Mouse (Mus musculus) lung, postnatal 0 days (tissue): ENCODE data around the gene Cstad.

ENCODE experiments used
- CTCF ChIP-seq: IDR thresholded peaks from 2 replicates; pipeline ENCODE4 v1.5.1; 2016; ENCODE audit warnings: antibody characterized with exemption, mild to moderate bottlenecking
- EP300 ChIP-seq: IDR thresholded peaks from 2 replicates; pipeline ENCODE4 v1.6.1; 2016; ENCODE audit warnings: antibody characterized with exemption, mild to moderate bottlenecking, control low read depth

DNA sequence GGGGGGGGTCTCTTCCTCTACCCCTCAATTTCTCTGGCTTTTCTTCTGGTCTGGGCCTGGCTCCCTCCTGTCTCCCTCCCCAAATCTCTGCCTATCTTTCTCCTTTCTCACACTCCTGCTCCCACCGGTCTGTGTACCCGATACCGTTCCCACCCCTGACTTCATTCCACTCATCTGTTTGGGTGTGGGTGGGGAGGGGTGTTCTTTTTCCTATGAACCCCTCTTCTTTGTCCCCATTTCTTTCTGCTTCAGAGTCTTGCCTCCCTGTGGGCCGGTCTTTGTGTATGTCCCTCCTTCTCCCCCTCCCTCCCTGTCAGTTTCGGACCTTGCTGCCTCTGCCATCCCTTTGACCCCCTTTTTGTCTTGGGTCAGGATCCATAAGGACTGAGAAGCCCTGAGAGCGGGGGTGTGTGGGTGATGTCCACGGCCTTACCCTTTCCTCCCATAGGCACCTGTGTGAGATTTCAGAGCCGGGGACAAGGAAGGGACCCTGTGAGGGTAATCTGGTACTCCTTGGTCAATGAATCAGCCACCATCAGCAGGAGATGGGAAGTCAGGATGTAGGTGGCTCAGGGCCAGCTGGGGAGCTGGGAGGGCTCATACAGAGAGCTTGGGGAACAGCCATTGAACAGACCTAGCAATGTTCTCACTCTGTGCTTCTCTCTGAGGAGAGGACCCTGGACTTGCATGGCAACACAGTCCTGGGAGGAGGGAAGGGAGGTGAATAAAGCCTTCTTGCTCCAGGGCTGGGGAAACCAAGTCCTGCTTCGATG lies 19.5 kb downstream of the Cstad start:
- TF ChIP-seq CTCF (no peak), EP300 (no peak)
